Mouse (Mus musculus) kidney, adult 2 months (tissue): ENCODE measurements around the gene Arhgdig.

Source experiments
- CTCF ChIP-seq: fragments of 200-500 bp; conservative IDR thresholded peaks from 2 replicates; pipeline ENCODE4 v1.5.1; 2011; ENCODE audit warnings: low read depth, mild to moderate bottlenecking, control low read depth, low read length, moderate library complexity, mixed read lengths; ENCODE audit not compliant: insufficient read depth, insufficient read length
- POLR2A ChIP-seq: fragments of 200-500 bp; IDR thresholded peaks from one replicate; pipeline ENCODE4 v1.6.1; 2011; ENCODE audit warnings: low read depth, low read length, control low read depth

GRCm38 (mm10) chr17:26207686-26208085, at the start of gene Arhgdig:
- no peak for TF ChIP-seq CTCF
- TF ChIP-seq POLR2A = no peak
